Mouse (Mus musculus) lung, adult 2 months (tissue): ENCODE results near the gene Tmem102. TPM values are rescaled to one million over a fixed set of nuclear protein-coding genes. Genes with fewer than 3 reads are reported as not detected.

Source experiments
- DNase-seq: peaks from one replicate; pipeline ENCODE4 v3.0.0; 2022
- H3K4me1 ChIP-seq: fragments of 200-500 bp; 2 replicates; pipeline ENCODE4 v1.6.1; 2011; ENCODE audit warnings: low read length; ENCODE audit not compliant: control insufficient read depth, insufficient read depth
- H3K4me3 ChIP-seq: fragments of 200-500 bp; replicated peaks from 2 replicates; pipeline ENCODE3; 2011; ENCODE audit warnings: low read depth, mild to moderate bottlenecking, control low read depth, low read length; ENCODE audit errors: extremely low read depth
- CTCF ChIP-seq: fragments of 200-500 bp; IDR thresholded peaks from 2 replicates; pipeline ENCODE4 v1.5.1; 2011; ENCODE audit warnings: mild to moderate bottlenecking, low read length, control low read depth; ENCODE audit not compliant: insufficient read depth
- POLR2A ChIP-seq: fragments of 200-500 bp; IDR thresholded peaks from 2 replicates; pipeline ENCODE4 v1.6.1; 2011; ENCODE audit warnings: low read depth, mild to moderate bottlenecking, control low read depth, low read length, borderline replicate concordance; ENCODE audit errors: extremely low read depth
- WGBS: fragments of 180-500 bp; shearing (Covaris S2); methylation state at CpG from one replicate; pipeline ENCODE4 v1.1.7; 2018; 5-methylcytosine and 5-hydroxymethylcytosine counted together
- polyA plus RNA-seq: library from polyadenylated mRNA; depleted of rRNA; stranded (reverse); fragments of >200 nt; gene quantifications from 2 replicates; pipeline ENCODE4 v1.2.3, GENCODE M21; 2012

Tmem102 gene
- polyA plus RNA-seq, 1 experiment: 9.4 TPM

- peaks cover 20% of the 10 kb centered on the region for H3K4me1 ChIP-seq
- H3K4me3 ChIP-seq: peak overlapping the region; percentile 35
- TF ChIP-seq POLR2A (no peak; the same call in 1 of the 2 replicates), CTCF (peak; percentile 33; the same call in 1 of the 2 replicates)
- 2% methylated on average over 60 of the region's 60 CpGs for WGBS
- peak; percentile 76 for DNase-seq
Observed at GRCm38 (mm10) chr11:69803786-69804651, 1.4 kb downstream of the Tmem102 start.

- no peak for DNase-seq
- H3K4me1 ChIP-seq: peaks cover 20% of the 10 kb centered on the region
- 4% methylated on average over 12 of the region's 12 CpGs for WGBS
- TF ChIP-seq POLR2A: no peak
- TF ChIP-seq CTCF: no peak
- peak overlapping the region; percentile 35 for H3K4me3 ChIP-seq
Observed at GRCm38 (mm10) chr11:69803328-69803727, 2.1 kb downstream of the Tmem102 start.

- TF ChIP-seq CTCF: no peak
- peak; percentile 44; the same call in 1 of the 2 replicates for TF ChIP-seq POLR2A
- DNase-seq: peak; percentile 90
- WGBS: under 1% methylated on average over 31 of the region's 33 CpGs
- Histone ChIP-seq H3K4me3 (peak overlapping the region; percentile 67), H3K4me1 (peaks cover 20% of the 10 kb centered on the region)
Observed at GRCm38 (mm10) chr11:69802648-69803105, 2.7 kb downstream of the Tmem102 start.

- Histone ChIP-seq H3K4me3 (peak within 1 kb of the TSS; percentile 67), H3K4me1 (peaks cover 20% of the 10 kb centered on the region)
- no peak for DNase-seq
- WGBS: 4% methylated on average over 33 of the region's 33 CpGs
- no peak for TF ChIP-seq CTCF
- TF ChIP-seq POLR2A: no peak
Observed at GRCm38 (mm10) chr11:69801379-69801977, 3.9 kb downstream of the Tmem102 start, which contains the start of gene Fgf11. Fgf11 (minus strand) TSS chr11:69801857.

DNA sequence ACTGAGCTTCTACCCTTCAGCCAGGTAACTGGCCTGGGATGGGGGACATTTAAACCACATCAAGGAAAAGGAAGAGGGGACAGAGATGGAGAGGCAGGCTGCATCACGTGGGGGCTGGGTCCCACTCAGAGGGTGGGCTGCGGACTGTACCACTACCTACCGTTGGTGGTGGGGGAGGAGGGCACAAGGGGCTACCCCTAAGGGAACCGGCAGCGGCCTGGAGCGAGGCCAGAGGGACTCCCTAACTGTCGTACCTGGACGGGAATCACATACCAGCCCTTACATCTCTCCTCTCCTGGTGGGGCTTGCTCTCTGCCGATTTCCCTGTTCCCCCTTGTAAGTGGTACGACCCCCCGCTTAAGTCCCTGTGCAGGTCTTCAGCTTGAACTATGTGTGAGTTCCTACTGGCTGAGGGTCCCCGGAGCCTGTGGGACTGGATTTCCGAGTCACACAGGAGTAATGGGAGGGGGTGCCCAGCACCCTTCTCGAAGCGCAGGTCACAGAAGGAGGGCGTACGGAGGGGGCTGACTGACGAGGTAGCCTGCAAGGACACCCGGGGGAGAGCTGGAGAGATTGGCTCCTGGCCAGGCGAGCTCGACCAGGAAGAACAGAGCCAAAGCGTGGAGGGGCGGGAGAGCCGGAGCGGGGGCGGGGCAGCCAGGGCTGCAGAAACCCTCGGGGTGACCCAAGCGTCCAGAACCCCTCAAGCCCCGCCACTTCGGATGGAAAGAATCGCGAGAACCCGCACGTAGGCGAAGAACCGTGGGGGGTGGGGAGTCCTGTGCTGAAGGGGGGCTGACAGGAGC, 4.8 kb downstream of the Tmem102 start:
- Histone ChIP-seq H3K4me1 (peaks cover 20% of the 10 kb centered on the region), H3K4me3 (peak overlapping the region; percentile 39)
- TF ChIP-seq CTCF (no peak), POLR2A (no peak)
- DNase-seq: peak; percentile 37
- WGBS: 2% methylated on average over 36 of the region's 36 CpGs

DNA sequence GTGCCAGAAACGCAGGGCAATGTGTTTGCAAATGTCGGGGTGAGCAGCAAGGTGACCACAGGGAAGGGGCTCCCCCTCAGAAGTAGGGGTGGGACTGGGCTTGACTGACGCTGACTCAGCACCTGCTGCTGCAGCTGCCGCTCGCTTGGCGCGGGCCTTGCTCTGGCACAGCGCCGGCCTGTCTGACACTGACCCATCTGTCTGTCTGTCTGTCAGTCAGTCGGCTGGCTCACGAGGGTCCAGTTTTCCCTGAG, 5.4 kb downstream of the Tmem102 start:
- TF ChIP-seq CTCF: no peak
- no peak for TF ChIP-seq POLR2A
- peaks cover 20% of the 10 kb centered on the region for H3K4me1 ChIP-seq
- DNase-seq: no peak
- no peak overlapping the region for H3K4me3 ChIP-seq
- 14% methylated on average over 11 of the region's 11 CpGs for WGBS

- Histone ChIP-seq H3K4me3 (no peak overlapping the region), H3K4me1 (peaks cover 20% of the 10 kb centered on the region)
- TF ChIP-seq CTCF: no peak
- TF ChIP-seq POLR2A: no peak
- WGBS: 49% methylated on average over 12 of the region's 12 CpGs
- no peak for DNase-seq
Observed at GRCm38 (mm10) chr11:69799394-69800137, 5.9 kb downstream of the Tmem102 start.

DNA sequence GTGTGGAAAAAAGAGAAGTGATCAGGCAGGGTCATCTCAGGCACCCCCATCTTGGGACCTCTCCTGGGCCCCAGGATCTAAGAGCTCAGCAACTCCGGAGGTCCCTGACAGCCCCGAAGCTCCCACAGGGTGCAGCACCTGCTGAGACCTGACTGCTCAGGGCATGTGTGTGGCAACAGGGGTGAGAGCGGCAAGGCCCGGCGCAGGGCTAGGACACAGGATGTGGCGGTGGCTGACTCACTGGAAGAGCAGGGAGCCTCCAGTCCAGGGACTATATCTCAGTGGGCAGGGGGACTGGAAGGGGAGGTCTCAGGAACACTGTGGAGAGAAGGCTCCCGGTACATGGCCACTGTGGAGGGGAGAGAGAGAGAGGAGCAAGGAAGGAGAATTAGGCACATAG, 7.5 kb downstream of the Tmem102 start:
- DNase-seq: no peak
- H3K4me3 ChIP-seq: no peak overlapping the region
- no peak for TF ChIP-seq CTCF
- no peak for TF ChIP-seq POLR2A
- peaks cover 15% of the 10 kb centered on the region for H3K4me1 ChIP-seq
- WGBS: 81% methylated on average over 7 of the region's 7 CpGs

- Histone ChIP-seq H3K4me3 (peak overlapping the region; percentile 65), H3K4me1 (peaks cover 7% of the 10 kb centered on the region)
- 6% methylated on average over 13 of the region's 13 CpGs for WGBS
- DNase-seq: no peak
- TF ChIP-seq POLR2A (no peak), CTCF (no peak)
Observed at GRCm38 (mm10) chr11:69795983-69796435, 9.4 kb downstream of the Tmem102 start.
